Mouse (Mus musculus): Measurements from ENCODE around the gene Map2k1. TPM values are rescaled to one million over a fixed set of nuclear protein-coding genes. Genes with fewer than 3 reads are reported as not detected.
"Not testable (repeated sequence)": the region's sequence is repeated elsewhere in the genome, so short reads cannot be mapped to it uniquely, and the experiment has no call there.

The Map2k1 gene
- total RNA-seq (2021) = 10 to 100 TPM; 50.1 to 52.8 TPM

DNA sequence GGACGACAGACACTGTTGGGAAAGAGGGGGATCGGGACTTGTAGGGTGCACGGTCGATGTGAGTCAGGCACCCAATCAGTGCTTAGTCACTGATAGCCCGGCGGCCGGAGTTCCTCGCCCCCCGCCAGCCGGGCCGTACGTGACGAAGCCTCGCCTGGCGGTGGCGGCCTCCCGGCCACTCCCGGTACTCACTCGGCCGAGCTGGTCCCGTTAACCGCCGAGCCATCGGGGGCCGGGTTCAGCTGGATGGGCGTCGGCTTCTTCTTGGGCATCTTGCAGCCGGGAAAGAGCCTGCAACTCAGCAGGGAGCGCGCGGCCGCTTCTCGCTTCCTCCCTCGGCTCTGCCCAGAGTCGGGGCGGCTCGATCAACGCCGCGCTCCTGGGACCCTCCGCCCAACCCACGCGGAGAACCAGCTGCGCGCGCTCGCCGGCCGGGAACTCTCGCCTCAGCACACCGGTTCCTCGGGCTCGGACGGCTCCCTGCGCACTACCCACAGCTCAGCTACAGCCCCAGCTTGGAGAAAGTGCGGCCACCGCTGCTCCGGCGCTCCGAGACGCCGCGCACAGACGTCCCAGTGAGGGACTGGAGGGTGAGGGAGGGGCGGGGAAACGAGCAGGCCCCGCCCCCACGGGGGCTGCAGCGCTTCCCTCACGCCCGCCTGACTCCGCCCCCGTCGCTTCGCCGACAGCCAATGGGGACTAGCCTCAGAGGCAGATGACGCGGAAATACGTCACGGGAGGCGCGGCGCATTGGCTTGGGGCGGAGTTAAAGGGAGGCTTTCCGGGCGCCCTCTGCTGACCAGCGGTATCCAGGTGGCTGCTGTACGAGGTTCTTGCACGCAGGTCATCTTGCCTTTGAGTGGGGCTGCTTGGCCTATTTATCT, at the start of gene Map2k1:
TSS of gene Map2k1 (minus strand) at position 611 of the 884 bp plus-strand sequence.
- intact Hi-C loops (cut with DNase I) = loop anchor here (1.0 to 5.0 kb wide), 4 partner anchors 18 to 116 kb away; partner anchors contain the start of genes Snapc5 and Uchl4
- peak; percentile 100 for DNase-seq

DNA sequence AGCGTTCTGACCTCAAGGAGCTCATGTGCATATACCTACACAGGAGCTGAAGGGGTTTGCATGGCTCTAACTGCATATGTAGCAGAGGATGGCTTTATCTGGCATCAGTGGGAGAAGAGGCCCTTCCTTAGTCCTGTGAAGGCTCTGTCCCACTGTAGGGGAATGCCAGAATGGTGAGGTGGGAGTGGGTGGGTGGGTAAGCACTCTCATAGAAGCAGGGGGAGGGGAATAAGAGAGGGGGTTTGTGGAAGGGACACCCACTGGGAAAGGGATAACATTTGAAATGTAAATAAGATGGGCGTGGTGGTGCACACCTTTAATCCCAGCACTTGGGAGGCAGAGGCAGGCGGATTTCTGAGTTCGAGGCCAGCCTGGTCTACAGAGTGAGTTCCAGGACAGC, 49.7 kb upstream of the Map2k1 start:
- intact Hi-C loops (cut with DNase I); DNase-seq: not testable (repeated sequence)

DNA sequence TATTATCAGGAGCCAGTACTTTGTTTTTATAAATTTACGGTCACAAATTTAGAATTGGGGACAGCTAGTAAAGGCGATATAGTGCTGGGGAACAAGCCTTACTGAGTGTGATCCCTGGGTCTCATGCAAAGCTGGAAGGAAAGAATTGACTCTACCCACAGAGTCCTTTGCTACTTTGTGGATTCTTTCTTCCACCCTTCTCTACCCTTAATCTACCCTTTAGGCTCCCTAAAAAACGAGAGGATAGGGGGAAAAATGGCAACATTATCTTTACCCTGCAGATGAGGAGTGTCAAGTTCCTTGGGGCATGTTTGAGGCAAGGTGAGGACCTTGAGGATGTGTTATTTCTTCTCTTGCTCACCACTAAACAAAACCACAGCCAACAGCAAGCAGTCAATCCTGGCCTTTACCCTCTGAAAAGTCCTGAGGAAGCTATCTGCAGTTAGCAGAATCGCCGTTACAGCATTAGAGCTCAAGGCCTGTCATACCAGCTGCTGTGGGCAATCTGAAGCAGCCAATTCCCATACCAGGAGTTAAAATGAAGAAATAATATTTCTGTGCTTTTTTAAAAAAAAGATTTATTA, 29.1 kb upstream of the Map2k1 start:
- intact Hi-C loops (cut with DNase I) = loop anchor here (5.0 kb wide), 1 partner anchor 60 kb away; the partner anchor contains the start of gene Dis3l
- no peak for DNase-seq

DNA sequence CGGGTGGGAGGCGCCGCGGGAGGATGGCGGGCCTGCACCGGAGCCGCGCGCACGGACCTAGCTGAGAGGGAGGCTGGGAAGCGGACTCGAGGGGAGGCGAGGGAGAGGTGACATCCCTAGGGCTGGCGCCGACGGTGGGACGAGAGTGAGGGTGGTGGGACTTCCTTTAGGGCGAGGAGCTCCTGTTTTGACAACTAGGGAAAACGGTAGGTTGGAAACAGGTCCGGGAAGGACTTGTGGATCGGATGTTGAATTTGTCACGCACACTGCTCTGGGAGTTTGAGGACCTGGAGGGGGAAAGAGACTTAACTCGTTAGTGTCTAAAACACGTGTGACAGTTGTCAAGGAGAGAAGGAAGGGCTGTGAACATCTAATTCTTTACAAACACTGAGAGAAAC, 28.3 kb upstream of the Map2k1 start:
- intact Hi-C loops (cut with DNase I) = loop anchor here (5.0 kb wide), 1 partner anchor 61 kb away; the partner anchor contains the start of gene Dis3l
- no peak for DNase-seq

DNA sequence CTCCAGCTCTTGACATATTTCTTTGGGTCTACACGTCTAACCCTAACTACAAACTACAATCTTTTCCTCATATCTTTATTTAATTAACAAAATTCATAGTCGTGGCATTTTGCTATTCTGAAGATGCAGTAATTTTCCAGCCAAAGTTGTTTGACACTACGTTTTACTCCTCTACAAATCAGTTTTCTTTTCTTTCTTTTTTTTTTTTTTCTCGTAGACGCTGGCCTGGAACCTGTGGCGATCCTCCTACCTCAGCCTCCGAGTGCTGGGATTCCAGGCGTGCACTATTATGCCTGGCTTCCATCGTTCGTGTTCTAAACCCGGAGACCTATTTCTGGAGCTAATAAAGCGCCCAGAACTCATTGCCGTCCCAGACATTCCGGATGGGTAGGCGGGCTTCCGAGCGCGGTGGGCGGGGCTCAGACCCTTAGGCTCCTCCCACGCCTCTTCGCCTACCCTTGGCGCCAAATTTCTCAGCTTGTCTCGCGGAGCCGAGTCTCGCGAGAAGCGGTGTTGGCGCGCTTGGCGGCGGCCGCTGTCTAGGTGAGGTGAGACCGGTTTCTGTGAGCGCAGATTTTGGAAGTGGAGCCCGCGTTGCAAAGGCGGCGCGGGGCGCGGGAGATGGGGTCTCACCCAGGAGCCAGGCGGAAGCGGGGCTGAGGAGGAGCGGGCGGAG, 27.8 kb upstream of the Map2k1 start, which contains the start of gene Tipin:
TSS of gene Tipin (plus strand) at position 477 of the 676 bp plus-strand sequence.
- DNase-seq = peak; percentile 97 to 98
- intact Hi-C loops (cut with DNase I) = loop anchor here (5.0 kb wide), 1 partner anchor 61 kb away; the partner anchor contains the start of gene Dis3l

DNA sequence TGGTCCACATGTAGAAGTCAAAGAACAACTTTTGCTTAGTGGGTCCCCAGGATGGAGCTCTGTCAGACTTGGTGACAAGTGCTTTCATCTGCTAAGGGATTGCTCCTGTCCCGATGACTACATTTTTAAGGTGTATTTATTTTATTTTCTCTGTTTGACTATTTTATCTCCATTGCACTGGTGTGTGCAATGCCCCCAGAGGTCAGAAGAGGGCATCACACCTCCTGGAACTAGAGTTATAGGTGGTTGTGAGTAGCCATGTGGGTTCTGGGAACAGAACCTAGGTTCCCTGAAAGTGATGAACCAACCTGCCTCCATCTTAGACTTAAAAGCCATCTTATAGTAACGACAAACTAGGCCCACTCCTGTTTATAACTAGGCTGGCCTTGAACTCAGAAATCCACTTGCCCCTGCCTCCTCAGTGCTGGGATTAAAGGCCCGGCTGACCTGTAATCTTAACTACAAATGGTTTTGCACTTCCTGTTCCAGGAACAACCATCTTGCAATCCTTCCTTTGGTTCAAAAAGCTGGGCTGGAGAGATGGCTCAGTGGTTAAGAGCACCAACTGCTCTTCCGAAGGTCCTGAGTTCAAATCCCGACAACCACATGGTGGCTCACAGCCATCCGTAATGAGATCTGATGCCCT, 25.4 kb upstream of the Map2k1 start:
- DNase-seq = no peak
- intact Hi-C loops (cut with DNase I) = no loop called here

DNA sequence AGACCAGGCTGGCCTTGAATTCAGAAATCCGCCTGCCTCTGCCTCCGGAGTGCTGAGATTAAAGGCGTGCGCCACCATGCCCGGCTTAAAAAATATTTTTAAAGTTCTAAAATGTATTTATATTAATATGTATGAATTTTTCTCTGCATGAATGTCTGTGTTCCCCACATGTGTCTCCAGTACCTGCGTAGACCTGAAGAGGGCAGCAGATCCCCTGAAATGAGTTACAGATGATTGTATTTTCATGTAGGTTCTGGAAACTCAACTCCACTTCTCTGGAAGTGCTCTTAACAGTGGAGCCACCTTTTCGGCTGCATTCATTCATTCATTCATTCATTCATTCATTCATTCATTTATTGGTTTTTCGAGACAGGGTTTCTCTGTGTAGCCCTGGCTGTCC, 24.3 kb upstream of the Map2k1 start:
- intact Hi-C loops (cut with DNase I) = no loop called here

DNA sequence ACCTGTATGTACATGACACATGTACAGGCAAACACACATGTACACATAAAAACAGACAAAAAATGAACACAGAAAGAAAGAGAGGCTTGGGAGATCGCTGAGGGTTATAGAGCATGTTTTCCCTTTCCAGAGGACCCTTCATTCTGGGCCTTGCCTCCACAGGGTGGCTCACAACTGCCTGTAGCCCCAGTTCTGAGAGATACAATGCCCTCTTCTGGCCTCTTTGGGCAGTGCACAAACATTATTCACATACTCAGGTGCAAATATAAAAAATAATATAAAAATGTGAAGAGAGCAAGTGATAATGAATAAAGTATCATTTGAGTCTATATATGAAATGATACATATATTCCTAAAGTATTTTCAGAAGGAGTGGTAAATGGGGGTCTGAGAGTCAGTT, 21.5 kb upstream of the Map2k1 start:
- DNase-seq = no peak
- intact Hi-C loops (cut with DNase I) = loop anchor here (5.0 kb wide), 1 partner anchor 98 kb away; the partner anchor contains the start of gene Snapc5

More for the DNA sequence above, 24.3 kb upstream of the Map2k1 start:
- DNase-seq = peak; percentile 65 to 78

DNA sequence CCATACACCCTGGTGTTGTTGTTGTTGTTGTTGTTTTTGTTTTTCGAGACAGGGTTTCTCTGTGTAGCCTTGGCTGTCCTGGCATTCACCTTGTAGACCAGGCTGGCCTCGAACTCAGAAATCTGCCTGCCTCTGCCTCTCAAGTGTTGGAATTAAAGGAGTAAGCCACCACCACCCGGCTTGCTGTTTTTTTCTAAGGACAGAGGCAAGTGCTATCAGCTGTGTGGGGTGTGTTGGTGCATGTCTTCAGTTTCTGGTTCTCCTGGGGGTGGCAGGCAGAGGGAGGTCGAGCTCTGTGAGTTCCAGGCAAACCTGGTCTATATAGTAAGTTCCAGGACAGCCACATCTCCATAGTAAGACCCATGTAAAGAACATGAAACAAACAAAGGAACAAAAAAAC, 20.9 kb upstream of the Map2k1 start:
- no peak for DNase-seq
- intact Hi-C loops (cut with DNase I) = loop anchor here (5.0 kb wide), 1 partner anchor 97 kb away; the partner anchor contains the start of gene Snapc5

DNA sequence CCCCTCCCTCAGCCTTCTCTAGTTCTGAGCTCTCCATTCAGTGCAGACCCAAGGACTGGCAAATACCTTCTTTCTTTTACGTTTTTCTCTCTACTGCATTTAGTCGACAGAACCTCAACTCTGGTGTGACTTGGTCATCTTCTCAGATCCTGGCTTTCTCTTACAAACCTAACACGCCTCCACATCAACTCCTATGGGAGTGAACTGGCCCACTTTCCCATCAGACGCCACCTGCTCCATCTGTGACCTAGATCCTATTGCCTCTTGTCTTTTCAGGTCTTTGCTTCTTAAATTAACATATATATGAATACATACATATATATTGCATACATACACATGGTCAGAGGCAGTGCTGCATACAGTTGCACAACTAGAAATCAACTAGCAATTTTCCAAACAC, 20.3 kb upstream of the Map2k1 start:
- DNase-seq = no peak
- intact Hi-C loops (cut with DNase I) = loop anchor here (2.0 to 5.0 kb wide), 2 partner anchors 96 to 135 kb away; partner anchors contain the start of gene Snapc5

DNA sequence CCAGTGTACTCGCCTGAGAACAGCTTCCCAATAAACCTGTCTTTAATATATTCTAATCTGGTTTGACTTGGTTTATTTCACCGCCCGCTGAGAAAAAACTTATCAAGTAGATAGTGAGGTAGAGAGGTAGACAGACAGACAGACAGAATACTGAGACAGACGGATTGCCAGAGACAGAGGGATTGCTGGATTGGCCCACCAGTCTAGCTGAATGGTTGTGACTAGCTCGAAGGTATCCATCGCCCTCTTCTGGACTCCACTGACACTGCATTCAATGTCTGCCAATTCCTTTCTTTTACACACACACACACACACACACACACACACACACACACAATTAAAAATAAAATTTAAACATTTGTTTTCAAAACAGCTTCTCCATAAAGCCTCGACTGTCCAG, 19.2 kb upstream of the Map2k1 start:
- DNase-seq = peak; percentile 35 to 37

DNA sequence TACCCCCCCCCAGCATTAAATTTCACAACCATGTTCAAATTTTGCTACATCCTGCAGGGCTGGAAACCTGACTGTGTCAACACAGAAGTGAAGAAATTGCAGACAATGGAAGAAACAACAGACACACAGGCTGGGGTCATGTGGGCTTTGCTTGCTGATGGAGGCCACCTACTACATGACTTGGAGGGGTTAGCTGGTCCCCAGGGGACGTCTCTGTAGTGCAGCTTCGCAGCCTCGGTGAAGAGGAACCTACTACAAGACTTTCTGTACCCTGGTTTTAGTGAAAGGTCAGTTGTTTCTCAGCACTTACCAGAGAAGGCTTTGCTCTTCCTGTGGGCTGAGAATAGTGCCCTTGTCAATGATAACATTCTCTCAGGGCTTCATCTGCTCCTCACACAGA, 17.8 kb upstream of the Map2k1 start:
- no peak for DNase-seq
- intact Hi-C loops (cut with DNase I) = loop anchor here (5.0 kb wide), 1 partner anchor 94 kb away; the partner anchor contains the start of gene Snapc5

More for the DNA sequence above, 19.2 kb upstream of the Map2k1 start:
- intact Hi-C loops (cut with DNase I) = loop anchor here (2.0 to 5.0 kb wide), 2 partner anchors 95 to 134 kb away; partner anchors contain the start of gene Snapc5

DNA sequence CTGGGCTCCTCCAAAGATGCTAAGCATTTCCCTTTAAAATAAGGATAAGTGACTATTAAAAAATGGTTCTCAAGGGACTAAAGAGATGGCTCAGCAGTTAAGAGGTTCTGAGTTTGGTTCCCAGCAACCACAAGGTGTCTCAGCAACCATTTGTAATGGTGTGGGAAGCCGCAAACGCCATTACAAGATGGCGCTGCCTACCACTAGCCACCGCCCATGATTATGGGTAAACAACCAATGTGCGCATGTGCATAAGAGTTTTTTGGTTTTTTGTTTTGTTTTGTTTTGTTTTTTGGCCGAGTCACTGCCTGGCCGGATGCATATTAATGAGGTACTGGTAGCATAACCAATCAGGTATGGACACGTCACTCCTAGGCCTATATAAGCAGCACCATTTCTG, 15.4 kb upstream of the Map2k1 start:
- intact Hi-C loops (cut with DNase I); DNase-seq: not testable (repeated sequence)

DNA sequence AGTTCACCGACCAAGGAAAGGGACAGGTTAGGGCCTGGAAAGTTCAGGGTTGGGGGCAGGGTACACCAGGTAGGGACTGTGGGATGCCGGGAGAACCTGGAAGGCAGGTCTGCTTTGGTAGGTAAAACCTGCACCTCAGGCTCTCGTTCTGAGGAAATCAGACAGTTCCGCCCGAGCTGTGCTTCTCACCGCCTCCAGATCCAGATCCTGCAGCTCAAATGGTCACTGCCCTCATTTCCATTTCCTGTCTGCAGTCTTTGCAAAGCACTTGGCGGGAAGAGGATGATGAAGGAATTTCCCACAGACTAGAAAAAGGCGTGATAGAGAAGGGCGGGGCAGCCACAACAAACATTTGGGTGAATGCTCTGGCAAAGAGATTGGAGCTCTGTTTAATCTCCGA, 14.8 kb upstream of the Map2k1 start:
- intact Hi-C loops (cut with DNase I) = no loop called here
- no peak for DNase-seq

DNA sequence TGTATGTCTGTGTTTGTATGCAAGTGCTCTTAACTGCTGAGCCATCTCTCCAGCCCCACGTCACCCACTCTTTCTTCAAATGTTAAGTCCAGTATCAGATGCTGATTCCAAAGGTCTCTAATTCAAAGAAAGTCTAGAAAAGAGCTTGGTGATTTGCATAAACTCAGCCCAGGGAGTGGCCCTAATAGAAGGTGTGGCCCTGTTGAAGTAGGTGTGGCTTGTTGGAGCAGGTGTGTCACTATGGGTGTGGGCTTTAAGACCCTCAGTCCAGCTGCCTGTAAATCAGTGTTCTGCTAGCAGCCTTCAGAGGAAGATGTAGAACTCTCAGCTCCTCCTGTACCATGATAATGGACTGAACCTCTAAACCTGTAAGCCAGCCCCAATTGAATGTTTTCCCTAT, 13.8 kb upstream of the Map2k1 start:
- intact Hi-C loops (cut with DNase I) = no loop called here
- no peak for DNase-seq

DNA sequence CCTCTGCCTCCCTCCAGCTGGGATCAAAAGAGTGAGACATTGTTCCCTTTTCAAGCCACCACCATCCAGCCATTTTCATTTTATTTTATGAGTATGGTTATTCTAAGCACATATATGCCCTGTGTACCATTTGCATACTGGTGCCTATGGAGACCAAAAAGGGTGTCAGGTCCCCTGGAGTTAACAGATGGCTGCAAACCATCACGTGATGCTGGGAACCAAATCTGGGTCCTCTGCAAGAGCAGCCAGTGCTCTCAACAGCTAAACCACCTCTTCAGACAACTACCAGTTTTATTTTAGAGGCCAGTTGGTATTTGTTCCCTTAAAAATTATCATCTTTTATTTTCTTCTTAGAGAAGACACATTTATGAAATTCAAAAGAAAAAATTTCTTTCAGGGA, 11.4 kb upstream of the Map2k1 start:
- DNase-seq = no peak
- intact Hi-C loops (cut with DNase I) = no loop called here

DNA sequence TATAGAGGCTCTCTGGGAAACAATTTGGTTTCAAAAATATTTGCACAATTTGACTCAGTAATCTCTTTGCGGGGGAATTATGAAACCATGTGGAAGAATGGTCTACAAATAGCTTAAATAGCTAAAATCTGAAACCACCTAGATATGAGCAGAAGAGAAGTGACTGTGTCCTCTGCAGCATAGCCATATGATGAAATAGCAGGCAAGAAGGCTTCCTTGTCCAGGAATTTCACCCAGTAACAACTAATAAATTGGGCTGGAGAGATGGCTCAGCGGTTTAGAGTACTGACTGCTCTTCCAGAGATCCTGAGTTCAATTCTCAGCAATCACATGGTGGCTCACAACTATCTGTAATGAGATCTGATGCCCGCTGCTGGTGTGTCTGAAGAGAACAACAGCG, 7.6 kb upstream of the Map2k1 start:
- DNase-seq = no peak
- intact Hi-C loops (cut with DNase I) = no loop called here

DNA sequence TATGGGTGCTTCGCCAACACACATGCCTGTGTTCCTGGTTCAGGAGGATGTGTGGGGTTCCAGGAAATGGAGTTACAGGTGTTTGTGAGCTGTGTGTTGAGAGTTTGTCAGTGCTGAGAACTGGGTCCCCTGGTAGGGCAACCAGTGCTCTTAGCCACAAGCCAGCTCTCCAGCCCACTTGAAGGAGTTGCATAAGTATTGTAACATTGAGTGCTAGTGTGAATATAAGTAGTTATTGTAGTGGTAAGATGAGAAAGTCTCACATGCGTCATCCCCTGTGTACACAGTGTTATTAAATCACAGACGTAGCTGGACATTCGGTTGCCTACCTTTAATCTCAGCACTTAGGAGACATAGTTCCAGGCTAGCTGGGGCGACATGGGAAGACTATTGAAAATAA, 6.5 kb upstream of the Map2k1 start:
- intact Hi-C loops (cut with DNase I) = no loop called here
- no peak for DNase-seq

DNA sequence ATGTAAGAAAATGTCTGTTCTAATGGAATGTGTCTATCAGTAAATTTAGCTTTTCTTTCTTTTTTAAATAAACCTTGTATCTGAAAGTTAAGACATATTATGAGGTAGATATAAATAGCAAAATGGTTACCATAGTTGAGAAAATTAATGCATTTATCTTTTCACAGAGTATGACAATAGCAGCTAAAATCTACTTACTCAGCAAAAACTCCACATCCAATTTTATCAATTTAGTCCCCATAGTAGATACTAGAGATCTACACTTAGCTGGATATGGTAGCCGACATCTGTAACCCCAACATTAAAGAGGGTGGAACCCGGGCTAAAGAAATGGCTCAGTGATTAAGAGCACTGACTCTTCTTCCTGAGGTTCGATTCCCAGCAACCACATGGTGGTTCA, 2.8 kb upstream of the Map2k1 start:
- intact Hi-C loops (cut with DNase I) = no loop called here
- no peak for DNase-seq

DNA sequence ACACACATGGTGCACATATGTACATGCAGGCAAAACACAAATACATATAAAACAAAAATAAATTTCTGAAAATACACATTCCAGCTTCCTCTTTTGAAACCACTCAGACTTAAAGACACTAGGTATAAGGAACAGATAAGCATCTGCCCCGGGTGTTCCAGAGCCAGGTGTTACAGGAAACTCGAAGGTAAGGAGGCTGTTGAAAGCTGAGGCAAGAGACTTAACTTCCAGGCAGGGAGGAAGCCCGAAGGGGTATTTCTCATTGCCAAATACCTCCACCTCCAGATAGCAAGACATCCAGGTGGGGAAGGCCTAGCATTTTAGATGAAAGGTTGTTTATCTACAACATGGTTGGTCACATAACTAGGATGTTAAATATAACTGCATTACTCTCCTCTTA, 2.0 kb upstream of the Map2k1 start:
- DNase-seq = no peak
- intact Hi-C loops (cut with DNase I) = no loop called here
